Mouse (Mus musculus) heart, postnatal 4 days (tissue): ENCODE measurements around the gene Olfr1156. TPM values are rescaled to one million over a fixed set of nuclear protein-coding genes. Genes with fewer than 3 reads are reported as not detected.

ENCODE experiments used
- DNase-seq: peaks from one replicate; pipeline ENCODE4 v3.0.0; 2021
- total RNA-seq, 2 experiments: library from RNA; stranded (reverse); gene quantifications; 2 replicates each; pipeline ENCODE4 v1.2.3; 2021

The Olfr1156 gene
- total RNA-seq = not detected

GRCm38 (mm10) chr2:87953000-87953399 is at the start of gene Olfr1156:
Olfr1156 (minus strand) TSS chr2:87953100.
- no peak for DNase-seq

- DNase-seq = no peak
These were observed 36.9 kb upstream of the Olfr1156 start, which contains the start of gene Olfr1158 for GRCm38 (mm10) chr2:87989813-87990212. Olfr1158 (plus strand) TSS chr2:87990113.

GRCm38 (mm10) chr2:87974563-87974962 is 21.7 kb upstream of the Olfr1156 start, which contains the start of gene Olfr74:
Olfr74 (minus strand) TSS chr2:87974663.
- no peak for DNase-seq

GRCm38 (mm10) chr2:87968199-87968598 is 15.3 kb upstream of the Olfr1156 start, which contains the start of gene Olfr1157:
Olfr1157 (minus strand) TSS chr2:87968299.
- no peak for DNase-seq

GRCm38 (mm10) chr2:87945037-87945436 is 7.9 kb downstream of the Olfr1156 start, which contains the start of gene Olfr1155:
Olfr1155 (minus strand) TSS chr2:87945137.
- DNase-seq = no peak

GRCm38 (mm10) chr2:87905066-87905465 is 47.8 kb downstream of the Olfr1156 start, which contains the start of gene Olfr1154:
Olfr1154 (minus strand) TSS chr2:87905166.
- no peak for DNase-seq

Other genes with a start within 250 kb of the Olfr1156 start
- gene Olfr1137, start 239.9 kb downstream of the Olfr1156 start, total RNA-seq = not detected
- not detected for gene Olfr1138, start 213.1 kb downstream of the Olfr1156 start, total RNA-seq
- gene Olfr1140, start 209.3 kb downstream of the Olfr1156 start, total RNA-seq = not detected
- not detected for gene Olfr1141, start 199.1 kb downstream of the Olfr1156 start, total RNA-seq
- gene Olfr152, start 173.6 kb downstream of the Olfr1156 start, total RNA-seq = not detected
- gene Olfr1143, start 152.5 kb downstream of the Olfr1156 start, total RNA-seq = not detected
- not detected for gene Olfr1145, start 143.3 kb downstream of the Olfr1156 start, total RNA-seq
- gene Olfr1148, start 122.6 kb downstream of the Olfr1156 start, total RNA-seq = not detected
- gene Olfr1150-ps1, start 109.1 kb downstream of the Olfr1156 start, total RNA-seq = not detected
- not detected for gene Olfr1151, start 97.2 kb downstream of the Olfr1156 start, total RNA-seq
- not detected for gene Olfr1152, start 86.6 kb downstream of the Olfr1156 start, total RNA-seq
- gene Olfr1153, start 58.1 kb downstream of the Olfr1156 start, total RNA-seq = not detected
- not detected for gene Olfr1154, start 47.9 kb downstream of the Olfr1156 start, total RNA-seq
- not detected for gene Olfr1155, start 8.0 kb downstream of the Olfr1156 start, total RNA-seq
- gene Olfr1157, start 15.2 kb upstream of the Olfr1156 start, total RNA-seq = not detected
- gene Olfr74, start 21.6 kb upstream of the Olfr1156 start, total RNA-seq = not detected
- not detected for gene Olfr1158, start 37.0 kb upstream of the Olfr1156 start, total RNA-seq
- not detected for gene Olfr1160, start 55.2 kb upstream of the Olfr1156 start, total RNA-seq
- gene Olfr1161, start 69.7 kb upstream of the Olfr1156 start, total RNA-seq = not detected
- gene Olfr73, start 84.6 kb upstream of the Olfr1156 start, total RNA-seq = not detected
- gene Olfr1162, start 98.0 kb upstream of the Olfr1156 start, total RNA-seq = not detected
- not detected for gene Olfr1163, start 118.7 kb upstream of the Olfr1156 start, total RNA-seq
- gene Olfr1164, start 140.9 kb upstream of the Olfr1156 start, total RNA-seq = not detected
- gene Olfr1166, start 175.2 kb upstream of the Olfr1156 start, total RNA-seq = not detected
- gene Olfr1167, start 202.1 kb upstream of the Olfr1156 start, total RNA-seq = not detected
- not detected for gene Olfr1168, start 228.8 kb upstream of the Olfr1156 start, total RNA-seq